Mouse (Mus musculus) urinary bladder, postnatal 36 days (tissue): ENCODE results near the gene Kcnk10.

Experiments used
- DNase-seq, 2 experiments: peaks; one replicate each; pipeline ENCODE4 v3.0.0; 2022; ENCODE audit warnings: low spot score in 2 of 2, mixed read lengths in 1 of 2

Gene Kcnk10

DNA sequence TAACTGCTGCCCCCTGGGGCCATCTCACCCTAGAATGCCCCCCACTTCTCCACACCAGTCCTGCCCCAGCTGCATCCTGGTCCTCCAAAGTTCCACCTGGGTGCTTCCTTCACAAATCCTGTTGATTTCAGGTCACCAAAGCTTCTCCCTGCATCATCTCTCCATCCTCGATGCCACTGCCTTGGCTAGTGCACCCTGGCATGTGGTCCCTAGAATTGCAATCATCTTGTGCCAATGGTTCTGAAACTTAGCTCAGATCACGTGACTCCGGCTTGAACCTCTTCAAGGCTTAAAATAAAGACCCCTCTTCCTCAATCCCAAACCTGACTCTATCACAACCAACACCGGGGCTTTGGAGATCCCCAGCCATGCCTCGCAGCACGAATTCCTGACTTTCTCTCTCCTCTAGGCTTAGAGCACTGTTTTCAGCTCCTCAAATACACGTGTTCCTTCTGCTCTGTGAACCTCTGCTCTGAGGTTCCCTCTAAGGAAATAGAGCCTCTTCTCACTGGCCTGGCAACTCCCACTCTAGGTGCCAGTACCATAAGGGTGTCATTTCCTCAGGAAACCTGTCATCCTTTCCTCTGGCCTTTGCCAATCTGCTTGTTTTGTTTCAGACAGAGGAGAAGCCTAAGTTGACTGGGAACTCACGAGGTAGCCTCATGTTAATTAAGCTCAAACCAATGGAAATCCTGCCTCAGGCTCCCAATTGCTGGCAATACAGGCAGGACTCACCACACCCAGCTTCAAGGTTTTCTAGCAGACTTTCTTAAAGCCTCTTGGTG is 6.0 kb downstream of the Kcnk10 start:
- DNase-seq, result no peak

DNA sequence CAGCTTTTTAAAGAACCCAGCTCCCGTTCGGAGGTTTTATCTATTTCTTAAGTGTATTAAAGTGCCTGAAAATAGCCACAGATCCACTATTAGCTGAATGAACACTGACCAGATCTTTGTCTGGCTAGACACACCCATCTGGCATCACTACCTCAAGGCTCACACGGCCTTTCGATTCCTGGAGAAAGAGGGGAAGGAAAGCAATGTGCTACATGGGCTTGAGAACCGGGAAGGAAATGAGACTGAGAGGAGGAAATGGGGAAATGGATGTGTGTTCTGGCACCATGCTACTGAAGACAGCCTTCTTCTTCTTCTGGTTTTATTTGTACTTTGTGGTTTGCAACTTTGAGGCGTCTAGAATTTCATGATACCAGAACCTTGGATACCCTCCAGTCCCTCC is 8.7 kb downstream of the Kcnk10 start:
- DNase-seq, result no peak

GRCm38 (mm10) chr12:98567877-98568276 is 10.2 kb downstream of the Kcnk10 start:
- no peak for DNase-seq

DNA sequence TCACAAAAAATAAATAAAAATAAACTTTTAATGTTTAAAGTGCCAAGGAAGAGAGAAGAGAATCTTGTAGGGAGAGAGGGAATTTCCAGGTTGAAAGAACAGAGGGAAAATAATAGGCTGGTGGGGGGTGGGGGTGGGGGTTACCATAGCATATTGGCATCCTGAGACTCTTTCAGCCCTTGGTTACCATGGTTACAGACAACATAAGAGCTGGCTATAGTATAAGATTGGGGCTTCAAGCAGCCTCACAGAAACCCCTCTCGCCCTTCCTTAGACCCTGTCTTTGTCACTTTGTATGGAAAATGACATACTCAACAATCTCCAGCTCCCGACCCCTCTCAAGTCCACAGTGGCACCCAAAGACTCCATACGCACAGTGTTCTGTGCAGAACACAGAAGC is 13.7 kb downstream of the Kcnk10 start:
- no peak for DNase-seq

DNA sequence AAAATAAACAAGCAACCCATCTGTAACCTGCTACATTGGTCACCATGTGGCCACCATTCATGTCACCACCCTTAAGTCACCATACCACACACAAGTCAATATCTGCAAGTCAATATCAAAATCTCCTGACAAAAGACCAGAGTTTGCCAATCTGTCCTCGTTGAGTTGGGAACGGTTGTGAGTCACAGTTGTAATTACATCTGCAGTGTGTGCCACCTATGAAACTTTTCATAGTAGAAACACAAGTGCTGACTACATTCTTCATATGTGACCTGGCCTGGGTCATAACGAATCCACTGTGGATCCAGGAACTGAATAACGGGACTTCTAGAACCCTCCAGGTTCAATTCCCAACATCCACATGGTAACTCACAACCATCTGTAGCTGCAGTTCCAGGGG is 14.8 kb downstream of the Kcnk10 start:
- DNase-seq, result no peak

DNA sequence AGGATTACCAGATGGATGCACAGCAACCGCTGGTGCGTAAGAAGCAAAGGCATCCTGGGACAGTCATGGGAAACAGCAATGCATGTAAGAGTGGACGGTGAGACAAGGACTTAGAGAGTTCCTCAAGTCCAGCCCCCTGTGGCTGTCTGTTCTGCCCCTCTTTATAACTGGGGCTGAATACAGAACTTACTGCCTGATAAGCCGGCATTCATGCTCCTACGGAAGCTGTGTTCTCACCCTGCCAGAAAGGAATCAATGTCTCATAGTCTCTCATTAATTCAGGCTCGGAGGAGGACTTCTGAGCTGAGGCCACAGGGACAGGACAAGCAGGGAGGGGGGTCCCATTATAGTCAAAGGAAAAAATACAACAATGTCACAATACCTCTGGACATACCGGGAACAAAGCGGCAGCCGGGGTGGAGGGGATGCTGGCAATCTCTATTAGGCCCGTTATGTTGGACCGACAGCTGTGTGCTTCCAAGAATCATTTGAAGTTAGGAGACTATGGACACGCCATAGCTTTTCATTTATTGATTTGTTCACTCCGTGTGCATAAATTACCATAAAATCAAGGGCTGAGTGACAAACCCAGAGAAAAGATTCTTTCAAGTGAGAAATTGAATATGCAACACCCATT is 15.7 kb downstream of the Kcnk10 start:
- DNase-seq, result no peak

- DNase-seq, result no peak
Observed at GRCm38 (mm10) chr12:98560038-98560437, 18.1 kb downstream of the Kcnk10 start.

GRCm38 (mm10) chr12:98557013-98557677 is 21.0 kb downstream of the Kcnk10 start:
- no peak for DNase-seq

GRCm38 (mm10) chr12:98549981-98550380 is 28.1 kb downstream of the Kcnk10 start:
- no peak for DNase-seq

DNA sequence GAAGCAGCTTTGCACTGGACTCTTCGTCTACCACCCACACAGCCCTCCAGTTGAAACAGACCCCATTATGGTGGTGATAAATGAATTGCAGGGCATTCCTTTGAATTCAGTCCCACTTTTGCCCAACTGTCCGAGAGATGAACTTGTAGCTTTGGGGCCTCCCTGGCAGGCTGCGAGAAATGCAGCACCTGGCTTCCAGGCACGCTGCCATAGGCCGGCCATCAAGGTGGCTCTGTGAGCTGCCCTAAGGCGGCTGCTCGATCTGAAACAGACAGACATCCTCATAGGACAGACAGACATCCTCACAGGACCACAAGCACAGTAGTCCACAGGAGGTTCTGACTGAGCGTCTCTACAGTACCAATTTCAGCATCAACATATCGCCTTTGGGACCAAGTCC is 30.0 kb downstream of the Kcnk10 start:
- no peak for DNase-seq

GRCm38 (mm10) chr12:98545875-98546274 is 32.2 kb downstream of the Kcnk10 start:
- no peak for DNase-seq

- DNase-seq, result no peak
Observed at GRCm38 (mm10) chr12:98545251-98545560, 32.9 kb downstream of the Kcnk10 start.

GRCm38 (mm10) chr12:98544545-98545250 is 33.4 kb downstream of the Kcnk10 start:
- DNase-seq, result no peak

DNA sequence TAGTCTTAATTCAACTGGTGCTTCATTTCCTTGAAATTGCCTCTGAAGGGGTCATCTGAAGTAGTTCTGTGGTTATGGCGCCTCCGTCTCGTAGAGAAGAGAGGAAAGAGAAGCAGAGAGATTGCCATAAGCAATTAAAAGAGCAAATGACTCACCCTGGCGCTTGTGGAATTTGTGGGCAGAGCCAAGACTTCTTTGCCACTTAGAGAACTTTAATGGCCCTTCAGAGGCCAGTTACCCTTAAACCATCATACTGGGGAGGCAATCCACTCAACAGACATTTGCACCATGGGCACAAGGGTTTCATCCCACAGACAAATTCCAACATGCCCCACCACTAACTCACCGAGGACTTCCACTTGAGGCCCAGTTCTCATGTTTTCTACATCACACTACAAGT is 41.4 kb downstream of the Kcnk10 start:
- DNase-seq, result no peak

DNA sequence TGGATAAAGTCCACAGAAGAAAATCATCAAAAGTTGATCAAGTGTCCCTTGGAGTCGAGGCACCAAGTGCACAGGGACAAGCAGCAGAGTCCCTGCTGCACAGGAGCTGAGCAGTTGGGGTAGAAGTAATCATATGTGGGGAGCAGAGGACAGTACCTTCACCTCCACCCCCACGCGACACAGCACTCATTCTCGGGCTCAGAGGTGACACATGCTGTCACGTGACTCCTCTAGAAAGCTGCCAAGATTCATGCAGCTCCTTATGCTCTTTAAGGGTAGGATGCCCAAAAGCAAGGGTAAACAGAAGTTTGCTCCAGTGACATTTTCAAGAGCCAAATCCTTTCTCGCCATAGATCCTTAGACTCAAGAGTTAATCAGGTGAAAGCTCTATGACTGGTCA is 42.1 kb downstream of the Kcnk10 start:
- no peak for DNase-seq

- DNase-seq, result no peak
Observed at GRCm38 (mm10) chr12:98535494-98535901, 42.6 kb downstream of the Kcnk10 start.

DNA sequence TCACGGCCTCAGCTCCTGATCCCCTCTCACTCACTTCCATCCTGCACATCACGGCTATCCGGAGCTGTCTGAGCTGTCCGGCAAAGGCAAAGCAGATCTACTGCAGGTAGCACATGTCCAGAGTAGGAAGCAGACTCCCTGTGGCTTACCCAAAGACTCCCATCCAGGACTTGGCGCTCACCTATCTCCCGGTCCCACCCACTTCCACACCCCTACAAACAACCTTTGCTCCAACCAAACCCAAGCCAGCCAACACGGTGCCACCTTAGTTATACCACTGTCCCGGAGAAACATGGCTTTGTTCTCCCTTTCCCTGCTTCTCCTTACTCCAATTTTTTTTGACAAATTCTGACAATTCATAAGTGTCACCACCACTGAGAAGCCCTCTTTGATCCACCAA is 49.5 kb downstream of the Kcnk10 start:
- DNase-seq, result no peak

GRCm38 (mm10) chr12:98525361-98525760 is 52.7 kb downstream of the Kcnk10 start:
- DNase-seq, result no peak

- no peak for DNase-seq
Observed at GRCm38 (mm10) chr12:98524331-98525311, 53.5 kb downstream of the Kcnk10 start.

DNA sequence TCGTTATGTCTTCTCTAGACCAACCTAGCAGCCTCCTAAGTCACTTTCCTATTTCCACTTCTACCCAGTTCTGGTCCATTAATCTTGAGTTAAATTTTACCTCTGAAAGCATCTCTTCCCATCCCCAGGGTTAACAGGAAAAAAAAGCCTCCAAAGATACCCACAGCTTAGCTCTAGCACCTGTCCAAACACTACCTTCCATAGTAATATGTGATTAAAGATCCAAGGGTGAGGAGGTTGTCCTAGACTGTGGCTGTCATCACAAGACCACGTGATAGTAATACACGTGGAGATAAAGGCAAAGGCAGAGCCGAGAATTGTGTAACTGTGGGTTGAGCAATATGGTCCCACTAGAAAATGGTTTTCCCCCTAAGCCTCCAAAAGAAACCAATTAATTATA is 56.8 kb downstream of the Kcnk10 start:
- DNase-seq, result no peak

DNA sequence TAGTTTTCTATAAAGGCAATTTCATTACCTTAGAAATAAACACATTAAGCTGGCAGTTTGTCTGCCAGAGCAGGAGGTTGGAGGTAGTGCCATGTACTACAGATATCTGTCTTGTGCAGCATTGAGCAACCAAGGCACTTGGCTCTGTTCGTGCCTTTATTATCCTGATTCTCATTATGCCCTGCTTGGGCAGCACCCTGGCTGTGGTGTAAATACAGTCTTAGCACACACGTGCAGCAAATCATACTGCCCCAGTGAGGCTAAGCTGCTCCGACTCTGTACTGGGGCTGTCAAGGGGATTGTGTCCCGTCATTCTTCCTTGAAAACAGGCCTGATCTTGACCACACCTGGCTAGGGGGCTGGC is 57.6 kb downstream of the Kcnk10 start:
- DNase-seq, result no peak
